Mouse (Mus musculus) kidney, postnatal 0 days (tissue): ENCODE measurements at regions not wholly inside any gene's neighbourhood (a gene's known extent, or its start where the extent isn't known, plus 50 kb on each side); places are given as distances from the start of the nearest gene placed in this dataset.

Experiments used
- ATAC-seq: fragments of 200-750 bp; cut with Nextera tagmentation; replicated peaks from 2 replicates; pipeline ENCODE4 v1.8.0; 2017; ENCODE audit warnings: low read depth, moderate number of reproducible peaks, moderate TSS enrichment, moderate library complexity; ENCODE audit not compliant: low FRiP score
- DNase-seq: peaks from one replicate; pipeline ENCODE4 v3.0.0-alpha.2; 2016; ENCODE audit warnings: low spot score
- H3K27ac ChIP-seq: fragments of 300-500 bp; sonication (generic); 2 replicates; pipeline ENCODE4 v1.5.1; 2014; ENCODE audit warnings: mild to moderate bottlenecking
- H3K27me3 ChIP-seq: fragments of 300-500 bp; sonication (generic); 2 replicates; pipeline ENCODE4 v1.6.1; 2014; ENCODE audit warnings: low read length, mixed read lengths; ENCODE audit not compliant: insufficient read depth
- H3K36me3 ChIP-seq: fragments of 300-500 bp; sonication (generic); 2 replicates; pipeline ENCODE4 v1.6.1; 2014; ENCODE audit warnings: low read length, mixed read lengths; ENCODE audit not compliant: insufficient read depth
- H3K4me1 ChIP-seq: fragments of 300-500 bp; sonication (generic); replicated peaks from 2 replicates; pipeline ENCODE4 v1.6.1; 2014; ENCODE audit warnings: antibody characterized with exemption, low read length, mixed read lengths; ENCODE audit not compliant: insufficient read depth
- H3K4me2 ChIP-seq: fragments of 300-500 bp; sonication (generic); 2 replicates; pipeline ENCODE4 v1.6.1; 2014; ENCODE audit warnings: mild to moderate bottlenecking, low read length, moderate library complexity, mixed read lengths
- H3K4me3 ChIP-seq: fragments of 300-500 bp; sonication (generic); replicated peaks from 2 replicates; pipeline ENCODE4 v1.5.1; 2014; ENCODE audit warnings: low read depth, low read length
- H3K9ac ChIP-seq: fragments of 300-500 bp; sonication (generic); 2 replicates; pipeline ENCODE4 v1.6.1; 2014; ENCODE audit warnings: low read depth, low read length
- H3K9me3 ChIP-seq: fragments of 300-500 bp; sonication (generic); replicated peaks from 2 replicates; pipeline ENCODE4 v1.6.1; 2016; ENCODE audit warnings: low read length, inconsistent platforms, mixed read lengths
- CTCF ChIP-seq: IDR thresholded peaks from 2 replicates; pipeline ENCODE4 v1.5.1; 2016; ENCODE audit warnings: antibody characterized with exemption, low read depth, mild to moderate bottlenecking, moderate library complexity
- WGBS: fragments of 180-500 bp; shearing (Covaris S2); extraction: QIAGEN DNeasy Blood & Tissue Kit; methylation state at CpG from one replicate; pipeline ENCODE4 v1.1.7; 2014; 5-methylcytosine and 5-hydroxymethylcytosine counted together

- Histone ChIP-seq H3K4me2 (no peak overlapping the region), H3K4me3 (no peak overlapping the region), H3K4me1 (no peaks in the 10 kb centered on the region), H3K9ac (no peak overlapping the region), H3K36me3 (no peaks in the 10 kb centered on the region), H3K27ac (no peak overlapping the region), H3K27me3 (no peaks in the 10 kb centered on the region), H3K9me3 (no peaks in the 10 kb centered on the region)
- ATAC-seq (no peak), DNase-seq (no peak)
- 68% methylated on average over 2 of the region's 2 CpGs for WGBS
- no peak for TF ChIP-seq CTCF
These were observed 71.6 kb upstream of the Zmat1 start for GRCm38 (mm10) chrX:135080380-135081158.

GRCm38 (mm10) chrX:135079388-135079787 lies 70.4 kb upstream of the Zmat1 start:
- no peaks in the 10 kb centered on the region for H3K9me3 ChIP-seq
- TF ChIP-seq CTCF: no peak
- DNase-seq (no peak), ATAC-seq (no peak)
- H3K4me3 ChIP-seq: no peak overlapping the region
- no peak overlapping the region for H3K9ac ChIP-seq
- H3K27ac ChIP-seq: no peak overlapping the region
- H3K4me2 ChIP-seq: no peak overlapping the region
- no peaks in the 10 kb centered on the region for H3K36me3 ChIP-seq
- H3K4me1 ChIP-seq: no peaks in the 10 kb centered on the region
- WGBS: 76% methylated on average over 2 of the region's 2 CpGs
- H3K27me3 ChIP-seq: no peaks in the 10 kb centered on the region

GRCm38 (mm10) chrX:135075903-135076302 lies 66.9 kb upstream of the Zmat1 start:
- H3K4me2 ChIP-seq: no peak overlapping the region
- no peaks in the 10 kb centered on the region for H3K9me3 ChIP-seq
- no peak for TF ChIP-seq CTCF
- 71% methylated on average over 2 of the region's 2 CpGs for WGBS
- DNase-seq (no peak), ATAC-seq (no peak)
- H3K27ac ChIP-seq: no peak overlapping the region
- no peaks in the 10 kb centered on the region for H3K27me3 ChIP-seq
- no peak overlapping the region for H3K9ac ChIP-seq
- no peaks in the 10 kb centered on the region for H3K4me1 ChIP-seq
- H3K36me3 ChIP-seq: no peaks in the 10 kb centered on the region
- no peak overlapping the region for H3K4me3 ChIP-seq

DNA sequence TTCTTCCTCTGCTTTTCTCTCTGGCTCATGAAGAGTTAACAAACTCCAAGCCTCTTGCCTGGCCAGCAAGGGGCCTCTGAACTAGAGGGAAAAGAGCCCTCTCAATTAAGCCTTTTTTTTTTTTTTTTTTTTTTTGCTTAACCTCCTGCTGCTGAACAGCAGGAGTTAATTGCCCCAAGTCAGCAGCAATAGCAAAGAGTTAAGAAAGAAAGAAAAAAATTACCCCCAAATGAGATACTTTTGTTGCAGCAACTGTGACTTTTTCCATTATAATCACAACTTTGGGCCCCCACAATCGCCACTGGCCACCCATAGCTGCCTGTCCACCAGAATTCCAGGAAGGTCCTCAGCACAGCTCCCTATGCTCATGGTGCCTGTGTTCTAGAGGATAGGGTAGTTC lies 60.4 kb upstream of the Zmat1 start:
- no peak for ATAC-seq
- no peak overlapping the region for H3K9ac ChIP-seq
- no peak overlapping the region for H3K4me2 ChIP-seq
- no peak for TF ChIP-seq CTCF
- no peaks in the 10 kb centered on the region for H3K27me3 ChIP-seq
- no peak overlapping the region for H3K27ac ChIP-seq
- H3K4me1 ChIP-seq: no peaks in the 10 kb centered on the region
- H3K9me3 ChIP-seq: no peaks in the 10 kb centered on the region
- 14% methylated on average over 1 of the region's 1 CpGs for WGBS
- DNase-seq: no peak
- no peak overlapping the region for H3K4me3 ChIP-seq
- no peaks in the 10 kb centered on the region for H3K36me3 ChIP-seq

- no peak overlapping the region for H3K27ac ChIP-seq
- H3K4me2 ChIP-seq: no peak overlapping the region
- H3K4me3 ChIP-seq: no peak overlapping the region
- no peaks in the 10 kb centered on the region for H3K27me3 ChIP-seq
- TF ChIP-seq CTCF: no peak
- no peaks in the 10 kb centered on the region for H3K4me1 ChIP-seq
- no peak overlapping the region for H3K9ac ChIP-seq
- DNase-seq (no peak), ATAC-seq (no peak)
- 74% methylated on average over 3 of the region's 3 CpGs for WGBS
- H3K9me3 ChIP-seq: no peaks in the 10 kb centered on the region
- H3K36me3 ChIP-seq: no peaks in the 10 kb centered on the region
These were observed 51.2 kb upstream of the Zmat1 start for GRCm38 (mm10) chrX:135060184-135060583.

GRCm38 (mm10) chrX:135058949-135059348 lies 49.9 kb upstream of the Zmat1 start:
- no peak overlapping the region for H3K4me2 ChIP-seq
- H3K27me3 ChIP-seq: peaks cover 3% of the 10 kb centered on the region; the same call in 1 of the 2 replicates
- no peak for ATAC-seq
- WGBS: 61% methylated on average over 3 of the region's 3 CpGs
- no peaks in the 10 kb centered on the region for H3K4me1 ChIP-seq
- H3K27ac ChIP-seq: no peak overlapping the region
- H3K36me3 ChIP-seq: no peaks in the 10 kb centered on the region
- no peak overlapping the region for H3K9ac ChIP-seq
- H3K9me3 ChIP-seq: no peaks in the 10 kb centered on the region
- no peak overlapping the region for H3K4me3 ChIP-seq
- no peak for DNase-seq
- no peak for TF ChIP-seq CTCF
